Mouse (Mus musculus): ENCODE results near the gene Gm49450. TPM values are rescaled to one million over a fixed set of nuclear protein-coding genes. Genes with fewer than 3 reads are reported as not detected.

The Gm49450 gene
- polyA plus RNA-seq, 1 experiment from 2014 or later, result not detected

GRCm38 (mm10) chr15:98897928-98898800, 55.2 kb downstream of the Gm49450 start, which contains the start of gene Dhh:
Dhh (minus strand) TSS chr15:98898540.
- under 1% methylated on average over 41 of the region's 41 CpGs for WGBS
- peaks cover 52% of the 10 kb centered on the region for H3K4me1 ChIP-seq
- H3K27ac ChIP-seq, result 0 out of 2 replicates have a peak within 1 kb of the TSS, but pooled peaks have one; percentile 17

GRCm38 (mm10) chr15:98897495-98897894, 55.9 kb downstream of the Gm49450 start:
- Histone ChIP-seq H3K27ac (no peak overlapping the region), H3K4me3 (peak overlapping the region; percentile 44), H3K9me3 (no peaks in the 10 kb centered on the region), H3K36me3 (replicated peaks) (0 out of 2 replicates have a peak, but pooled peaks cover 2% of the 10 kb centered on the region), H3K27me3 (ENCODE audit: poor library complexity, severe bottlenecking) (peaks cover 84% of the 10 kb centered on the region), H3K4me1 (peaks cover 57% of the 10 kb centered on the region)
- 1% methylated on average over 10 of the region's 10 CpGs for WGBS
- no peak for DNase-seq (ENCODE audit: extremely low spot score, low spot score)

More at GRCm38 (mm10) chr15:98897928-98898800, 55.2 kb downstream of the Gm49450 start, which contains the start of gene Dhh:
- DNase-seq (ENCODE audit: extremely low spot score, low spot score), result peak; percentile 46
- Histone ChIP-seq H3K36me3 (replicated peaks) (peaks cover 4% of the 10 kb centered on the region), H3K4me3 (peak within 1 kb of the TSS; percentile 44), H3K9me3 (no peaks in the 10 kb centered on the region), H3K27me3 (ENCODE audit: poor library complexity, severe bottlenecking) (peaks cover 77% of the 10 kb centered on the region)

GRCm38 (mm10) chr15:98895635-98896589, 57.4 kb downstream of the Gm49450 start:
- Histone ChIP-seq H3K4me3 (peak overlapping the region; percentile 59), H3K27ac (peak overlapping the region; percentile 78), H3K9me3 (no peaks in the 10 kb centered on the region), H3K36me3 (replicated peaks) (no peaks in the 10 kb centered on the region), H3K27me3 (ENCODE audit: poor library complexity, severe bottlenecking) (peaks cover 100% of the 10 kb centered on the region), H3K4me1 (peaks cover 63% of the 10 kb centered on the region)
- under 1% methylated on average over 41 of the region's 41 CpGs for WGBS
- DNase-seq (ENCODE audit: extremely low spot score, low spot score), result peak; percentile 74

GRCm38 (mm10) chr15:98894746-98895634, 58.4 kb downstream of the Gm49450 start:
- H3K4me1 ChIP-seq, result peaks cover 63% of the 10 kb centered on the region
- peak; percentile 50 for DNase-seq (ENCODE audit: extremely low spot score, low spot score)
- no peaks in the 10 kb centered on the region for H3K36me3 ChIP-seq (replicated peaks)
- H3K27ac ChIP-seq, result peak overlapping the region; percentile 78
- peaks cover 97% of the 10 kb centered on the region for H3K27me3 ChIP-seq (ENCODE audit: poor library complexity, severe bottlenecking)
- H3K9me3 ChIP-seq, result no peaks in the 10 kb centered on the region
- peak overlapping the region; percentile 59 for H3K4me3 ChIP-seq
- WGBS, result 1% methylated on average over 38 of the region's 38 CpGs

- Histone ChIP-seq H3K4me3 (peak within 1 kb of the TSS; percentile 59), H3K27me3 (ENCODE audit: poor library complexity, severe bottlenecking) (peaks cover 91% of the 10 kb centered on the region), H3K4me1 (peaks cover 63% of the 10 kb centered on the region), H3K27ac (peak within 1 kb of the TSS; percentile 78), H3K36me3 (replicated peaks) (no peaks in the 10 kb centered on the region), H3K9me3 (no peaks in the 10 kb centered on the region)
- under 1% methylated on average over 77 of the region's 77 CpGs for WGBS
- DNase-seq (ENCODE audit: extremely low spot score, low spot score), result peak; percentile 51
Observed at GRCm38 (mm10) chr15:98893940-98894745, 59.2 kb downstream of the Gm49450 start, which contains the start of gene Rhebl1. Rhebl1 (minus strand) TSS chr15:98894540.

- H3K36me3 ChIP-seq (replicated peaks), result no peaks in the 10 kb centered on the region
- H3K27me3 ChIP-seq (ENCODE audit: poor library complexity, severe bottlenecking), result peaks cover 84% of the 10 kb centered on the region
- H3K9me3 ChIP-seq, result no peaks in the 10 kb centered on the region
- H3K4me3 ChIP-seq, result peak overlapping the region; percentile 59; the same call in 1 of the 2 replicates
- no peak for DNase-seq (ENCODE audit: extremely low spot score, low spot score)
- no peak overlapping the region for H3K27ac ChIP-seq
- peaks cover 55% of the 10 kb centered on the region for H3K4me1 ChIP-seq
- WGBS, result 39% methylated on average over 4 of the region's 4 CpGs
Observed at GRCm38 (mm10) chr15:98893036-98893435, 60.3 kb downstream of the Gm49450 start.

- Histone ChIP-seq H3K36me3 (replicated peaks) (no peaks in the 10 kb centered on the region), H3K4me3 (0 out of 2 replicates have a peak overlapping the region, but pooled peaks have one; percentile 29), H3K27me3 (ENCODE audit: poor library complexity, severe bottlenecking) (peaks cover 79% of the 10 kb centered on the region), H3K27ac (no peak overlapping the region), H3K4me1 (peaks cover 46% of the 10 kb centered on the region), H3K9me3 (no peaks in the 10 kb centered on the region)
- DNase-seq (ENCODE audit: extremely low spot score, low spot score), result peak; percentile 63
- 51% methylated on average over 6 of the region's 6 CpGs for WGBS
Observed at GRCm38 (mm10) chr15:98891907-98892606, 61.3 kb downstream of the Gm49450 start.

GRCm38 (mm10) chr15:98891198-98891742, 62.1 kb downstream of the Gm49450 start:
- Histone ChIP-seq H3K27me3 (ENCODE audit: poor library complexity, severe bottlenecking) (peaks cover 75% of the 10 kb centered on the region), H3K9me3 (no peaks in the 10 kb centered on the region), H3K4me3 (peak overlapping the region; percentile 29; the same call in 1 of the 2 replicates), H3K27ac (no peak overlapping the region; the same call in 1 of the 2 replicates), H3K4me1 (peaks cover 42% of the 10 kb centered on the region), H3K36me3 (replicated peaks) (no peaks in the 10 kb centered on the region)
- 11% methylated on average over 19 of the region's 19 CpGs for WGBS
- DNase-seq (ENCODE audit: extremely low spot score, low spot score), result no peak

- no peak for DNase-seq (ENCODE audit: extremely low spot score, low spot score)
- peaks cover 37% of the 10 kb centered on the region for H3K27me3 ChIP-seq (ENCODE audit: poor library complexity, severe bottlenecking)
Observed at GRCm38 (mm10) chr15:98887526-98887925, 65.8 kb downstream of the Gm49450 start.

GRCm38 (mm10) chr15:98886667-98887387, 66.5 kb downstream of the Gm49450 start:
- Histone ChIP-seq H3K4me1 (peaks cover 10% of the 10 kb centered on the region), H3K27me3 (ENCODE audit: poor library complexity, severe bottlenecking) (peaks cover 30% of the 10 kb centered on the region), H3K27ac (no peak overlapping the region), H3K9me3 (no peaks in the 10 kb centered on the region), H3K4me3 (no peak overlapping the region), H3K36me3 (replicated peaks) (no peaks in the 10 kb centered on the region)
- 80% methylated on average over 8 of the region's 8 CpGs for WGBS
- no peak for DNase-seq (ENCODE audit: extremely low spot score, low spot score)

More at GRCm38 (mm10) chr15:98887526-98887925, 65.8 kb downstream of the Gm49450 start:
- Histone ChIP-seq H3K36me3 (replicated peaks) (no peaks in the 10 kb centered on the region), H3K4me1 (peaks cover 5% of the 10 kb centered on the region), H3K9me3 (no peaks in the 10 kb centered on the region), H3K27ac (no peak overlapping the region), H3K4me3 (no peak overlapping the region)
- 86% methylated on average over 7 of the region's 7 CpGs for WGBS
